Mouse (Mus musculus): ENCODE measurements around the gene Gm8909. TPM values are rescaled to one million over a fixed set of nuclear protein-coding genes. Genes with fewer than 3 reads are reported as not detected.
"Not testable (repeated sequence)": the region's sequence is repeated elsewhere in the genome, so short reads cannot be mapped to it uniquely, and the experiment has no call there.

Gm8909 gene
- total and polyA plus RNA-seq, 2 experiments = not detected

GRCm38 (mm10) chr17:36169753-36170152 is 1.4 kb upstream of the Gm8909 start:
- no peak overlapping the region for H3K4me3 ChIP-seq (ENCODE audit: insufficient read depth, low read depth, low read length)
- peaks cover 2% of the 10 kb centered on the region; the same call in 1 of the 2 replicates for H3K4me1 ChIP-seq (ENCODE audit: control insufficient read depth, insufficient read depth, low read length)
- TF ChIP-seq CTCF (IDR thresholded peaks at IDR 0.05; ENCODE audit: low read depth, low read length) (no peak), POLR2A (IDR thresholded peaks at IDR 0.05; ENCODE audit: extremely low read depth, insufficient read depth, low read length) (no peak)
- DNase-seq (ENCODE audit: extremely low read depth, low read depth, low spot score) = no peak
- no peak overlapping the region for H3K9ac ChIP-seq (ENCODE audit: low read depth, low read length)
- H3K27ac ChIP-seq (replicated peaks; ENCODE audit: insufficient read depth, low read depth, low read length) = no peak overlapping the region
- H3K27me3 ChIP-seq (ENCODE audit: control insufficient read depth, insufficient read depth, low read length) = peaks cover 18% of the 10 kb centered on the region
- no peaks in the 10 kb centered on the region for H3K79me2 ChIP-seq (ENCODE audit: control insufficient read depth, insufficient read depth, low read length)
- H3K36me3 ChIP-seq (ENCODE audit: control insufficient read depth, insufficient read depth, low read length) = no peaks in the 10 kb centered on the region

GRCm38 (mm10) chr17:36169094-36169493 is 757 bp upstream of the Gm8909 start:
- H3K4me3 ChIP-seq (ENCODE audit: insufficient read depth, low read depth, low read length); H3K79me2 ChIP-seq (ENCODE audit: control insufficient read depth, insufficient read depth, low read length); H3K4me1 ChIP-seq (ENCODE audit: control insufficient read depth, insufficient read depth, low read length); H3K36me3 ChIP-seq (ENCODE audit: control insufficient read depth, insufficient read depth, low read length); H3K27ac ChIP-seq (replicated peaks; ENCODE audit: insufficient read depth, low read depth, low read length); DNase-seq (ENCODE audit: extremely low read depth, low read depth, low spot score); H3K9ac ChIP-seq (ENCODE audit: low read depth, low read length): not testable (repeated sequence)
- 85% methylated on average over 1 of the region's 1 CpGs for WGBS
- peaks cover 18% of the 10 kb centered on the region for H3K27me3 ChIP-seq (ENCODE audit: control insufficient read depth, insufficient read depth, low read length)

- TF ChIP-seq POLR2A (IDR thresholded peaks at IDR 0.05; ENCODE audit: extremely low read depth, insufficient read depth, low read length) = no peak
- no peak for TF ChIP-seq CTCF (IDR thresholded peaks at IDR 0.05; ENCODE audit: low read depth, low read length)
- Histone ChIP-seq H3K4me1 (ENCODE audit: control insufficient read depth, insufficient read depth, low read length) (peaks cover 2% of the 10 kb centered on the region; the same call in 1 of the 2 replicates), H3K27me3 (ENCODE audit: control insufficient read depth, insufficient read depth, low read length) (peaks cover 18% of the 10 kb centered on the region), H3K79me2 (ENCODE audit: control insufficient read depth, insufficient read depth, low read length) (no peaks in the 10 kb centered on the region), H3K36me3 (ENCODE audit: control insufficient read depth, insufficient read depth, low read length) (no peaks in the 10 kb centered on the region), H3K4me3 (ENCODE audit: insufficient read depth, low read depth, low read length) (peak overlapping the region; percentile 95), H3K9ac (ENCODE audit: low read depth, low read length) (peak overlapping the region; percentile 61), H3K27ac (replicated peaks; ENCODE audit: insufficient read depth, low read depth, low read length) (no peak overlapping the region)
- DNase-seq (ENCODE audit: extremely low read depth, low read depth, low spot score) = peak; percentile 55
- 3% methylated on average over 50 of the region's 51 CpGs for WGBS
These were observed 865 bp downstream of the Gm8909 start for GRCm38 (mm10) chr17:36167306-36168038.

- H3K36me3 ChIP-seq (ENCODE audit: control insufficient read depth, insufficient read depth, low read length); H3K4me1 ChIP-seq (ENCODE audit: control insufficient read depth, insufficient read depth, low read length); H3K27ac ChIP-seq (replicated peaks; ENCODE audit: insufficient read depth, low read depth, low read length); H3K4me3 ChIP-seq (ENCODE audit: insufficient read depth, low read depth, low read length); H3K9ac ChIP-seq (ENCODE audit: low read depth, low read length); DNase-seq (ENCODE audit: extremely low read depth, low read depth, low spot score); H3K79me2 ChIP-seq (ENCODE audit: control insufficient read depth, insufficient read depth, low read length): not testable (repeated sequence)
- WGBS = 42% methylated on average over 2 of the region's 2 CpGs
- H3K27me3 ChIP-seq (ENCODE audit: control insufficient read depth, insufficient read depth, low read length) = peaks cover 19% of the 10 kb centered on the region
These were observed 1.4 kb downstream of the Gm8909 start for GRCm38 (mm10) chr17:36166901-36167300.

GRCm38 (mm10) chr17:36161129-36162051 is 6.9 kb downstream of the Gm8909 start:
- peak; percentile 27 for DNase-seq (ENCODE audit: extremely low read depth, low read depth, low spot score)
- Histone ChIP-seq H3K36me3 (ENCODE audit: control insufficient read depth, insufficient read depth, low read length) (no peaks in the 10 kb centered on the region), H3K4me3 (ENCODE audit: insufficient read depth, low read depth, low read length) (peak overlapping the region; percentile 51; the same call in 1 of the 2 replicates), H3K9ac (ENCODE audit: low read depth, low read length) (no peak overlapping the region), H3K27ac (replicated peaks; ENCODE audit: insufficient read depth, low read depth, low read length) (no peak overlapping the region), H3K4me1 (ENCODE audit: control insufficient read depth, insufficient read depth, low read length) (no peaks in the 10 kb centered on the region), H3K27me3 (ENCODE audit: control insufficient read depth, insufficient read depth, low read length) (peaks cover 15% of the 10 kb centered on the region), H3K79me2 (ENCODE audit: control insufficient read depth, insufficient read depth, low read length) (no peaks in the 10 kb centered on the region)
- TF ChIP-seq POLR2A (IDR thresholded peaks at IDR 0.05; ENCODE audit: extremely low read depth, insufficient read depth, low read length) = no peak
- no peak for TF ChIP-seq CTCF (IDR thresholded peaks at IDR 0.05; ENCODE audit: low read depth, low read length)
- 4% methylated on average over 56 of the region's 56 CpGs for whole genome bisulfite sequencing

- DNase-seq (ENCODE audit: extremely low read depth, low read depth, low spot score); H3K4me3 ChIP-seq (ENCODE audit: insufficient read depth, low read depth, low read length); H3K27ac ChIP-seq (replicated peaks; ENCODE audit: insufficient read depth, low read depth, low read length); H3K9ac ChIP-seq (ENCODE audit: low read depth, low read length); H3K79me2 ChIP-seq (ENCODE audit: control insufficient read depth, insufficient read depth, low read length); H3K36me3 ChIP-seq (ENCODE audit: control insufficient read depth, insufficient read depth, low read length); H3K4me1 ChIP-seq (ENCODE audit: control insufficient read depth, insufficient read depth, low read length): not testable (repeated sequence)
- 13% methylated on average over 11 of the region's 11 CpGs for WGBS
- peaks cover 16% of the 10 kb centered on the region for H3K27me3 ChIP-seq (ENCODE audit: control insufficient read depth, insufficient read depth, low read length)
These were observed 10.1 kb downstream of the Gm8909 start for GRCm38 (mm10) chr17:36158264-36158663.

- peaks cover 16% of the 10 kb centered on the region for H3K27me3 ChIP-seq (ENCODE audit: control insufficient read depth, insufficient read depth, low read length)
- DNase-seq (ENCODE audit: extremely low read depth, low read depth, low spot score); H3K4me1 ChIP-seq (ENCODE audit: control insufficient read depth, insufficient read depth, low read length); H3K9ac ChIP-seq (ENCODE audit: low read depth, low read length); H3K36me3 ChIP-seq (ENCODE audit: control insufficient read depth, insufficient read depth, low read length); H3K4me3 ChIP-seq (ENCODE audit: insufficient read depth, low read depth, low read length); H3K79me2 ChIP-seq (ENCODE audit: control insufficient read depth, insufficient read depth, low read length); H3K27ac ChIP-seq (replicated peaks; ENCODE audit: insufficient read depth, low read depth, low read length): not testable (repeated sequence)
- 2% methylated on average over 36 of the region's 36 CpGs for WGBS
These were observed 10.6 kb downstream of the Gm8909 start for GRCm38 (mm10) chr17:36157782-36158181.

All from liver, adult 2 months (tissue).